Mouse (Mus musculus) heart, adult 9 months (tissue): Measurements from ENCODE around the gene 1700022I11Rik.

Experiments
- DNase-seq, 2 experiments: peaks; one replicate each; pipeline ENCODE4 v3.0.0; 2022; ENCODE audit warnings: low spot score in 2 of 2

The 1700022I11Rik gene

DNA sequence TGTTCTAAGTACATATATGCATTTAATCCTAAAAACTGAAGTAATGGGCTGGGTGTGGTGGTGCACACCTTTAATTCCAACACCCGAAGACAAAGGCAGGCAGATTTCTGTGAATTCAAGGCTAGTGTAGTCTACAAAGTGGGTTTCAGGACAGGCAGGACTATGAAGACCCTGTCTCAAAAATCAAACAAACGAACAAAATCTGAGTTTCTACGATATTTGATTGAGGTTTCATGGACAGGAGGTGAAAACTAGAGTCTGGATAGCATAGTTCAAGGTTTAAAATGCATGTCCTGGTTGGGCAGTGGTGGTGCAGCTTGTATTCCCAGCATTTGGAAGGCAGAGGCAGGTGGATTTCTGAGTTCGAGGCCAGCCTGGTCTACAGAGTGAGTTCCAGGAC, at the start of gene 1700022I11Rik:
Gene 1700022I11Rik, plus strand, starts transcription at position 301 of the 400 bp plus-strand sequence.
- DNase-seq, result no peak

- DNase-seq, result no peak
These were observed 48.7 kb upstream of the 1700022I11Rik start for GRCm38 (mm10) chr4:42920726-42921125.

DNA sequence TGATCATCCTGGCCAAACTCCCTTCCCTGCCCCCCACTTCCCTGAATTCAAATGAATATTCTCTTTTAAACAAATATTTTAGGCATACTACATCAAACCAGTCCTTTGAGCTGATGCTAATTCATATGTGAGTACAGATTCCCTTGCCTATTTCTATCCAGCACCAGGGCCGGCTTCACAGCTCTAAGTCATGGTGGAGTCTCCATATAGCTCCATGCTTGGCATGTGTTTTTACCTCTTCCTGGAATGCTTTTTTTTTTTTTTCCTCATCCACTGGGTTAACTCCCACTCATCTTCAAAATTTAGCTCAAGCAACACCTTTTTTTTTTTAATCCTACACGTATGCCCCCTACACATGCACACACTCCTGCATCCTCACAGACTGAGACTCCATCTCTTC, 47.9 kb upstream of the 1700022I11Rik start:
- no peak for DNase-seq

- DNase-seq, result no peak
These were observed 47.3 kb upstream of the 1700022I11Rik start for GRCm38 (mm10) chr4:42922056-42922455.

GRCm38 (mm10) chr4:42922461-42922860, 46.9 kb upstream of the 1700022I11Rik start:
- DNase-seq, result no peak

DNA sequence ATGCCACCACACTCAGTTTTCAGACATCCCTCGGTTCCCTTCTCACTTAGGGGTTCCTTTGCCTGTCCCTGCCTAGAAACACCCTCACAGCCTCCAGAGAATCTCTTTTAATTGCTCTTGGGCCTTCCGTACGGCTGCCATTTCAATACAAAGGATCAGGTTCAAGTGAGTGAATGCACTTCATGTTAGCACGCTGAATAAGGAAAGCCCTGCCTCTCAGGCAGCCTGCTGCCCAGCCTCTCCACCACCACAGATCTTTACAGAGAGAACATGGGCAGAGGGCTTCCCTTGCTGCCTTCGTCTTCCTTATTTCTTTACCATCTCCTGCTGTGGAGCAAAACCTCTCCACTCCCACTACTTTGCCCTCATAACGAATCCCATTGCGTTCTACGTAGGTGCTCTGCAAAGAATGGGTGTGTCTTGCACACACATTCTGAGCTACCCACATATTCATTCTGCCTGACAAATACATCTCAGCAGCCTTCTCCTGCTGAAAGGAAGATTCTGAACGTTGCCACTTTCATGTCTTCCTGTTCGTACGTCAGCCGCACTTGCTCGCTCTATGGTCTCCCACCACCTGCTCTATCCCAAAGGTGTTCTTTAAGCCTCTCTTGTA, 45.2 kb upstream of the 1700022I11Rik start:
- no peak for DNase-seq

GRCm38 (mm10) chr4:42928209-42928608, 41.2 kb upstream of the 1700022I11Rik start:
- DNase-seq, result no peak

- no peak for DNase-seq
These were observed 40.5 kb upstream of the 1700022I11Rik start for GRCm38 (mm10) chr4:42928952-42929351.

GRCm38 (mm10) chr4:42932229-42932969, 37.0 kb upstream of the 1700022I11Rik start:
- peak in 1 of 2 experiments; percentile 35 for DNase-seq

DNA sequence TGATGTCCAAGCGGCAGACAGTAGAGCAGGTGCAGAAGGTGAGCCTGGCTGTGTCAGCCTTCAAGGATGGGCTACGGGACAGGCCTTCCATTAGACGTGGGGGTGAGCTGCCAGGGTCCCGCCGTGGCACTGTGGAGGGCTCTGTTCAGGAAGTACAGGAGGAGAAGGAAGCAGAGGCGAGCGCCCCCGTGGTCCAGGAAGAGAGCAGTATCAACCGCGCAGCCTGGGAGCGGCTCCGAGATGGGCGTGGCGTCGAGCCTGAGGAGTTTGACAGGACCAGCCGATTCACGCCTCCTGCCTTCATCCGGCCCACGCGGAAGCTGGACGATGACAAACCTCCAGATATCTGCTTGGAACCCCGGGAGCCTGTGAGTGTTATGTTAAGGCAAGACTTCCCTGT, 35.8 kb upstream of the 1700022I11Rik start:
- peak; percentile 70 to 73 for DNase-seq

GRCm38 (mm10) chr4:42941396-42941795, 28.0 kb upstream of the 1700022I11Rik start:
- no peak for DNase-seq

- DNase-seq, result no peak
These were observed 26.1 kb upstream of the 1700022I11Rik start for GRCm38 (mm10) chr4:42943341-42943740.

- no peak for DNase-seq
These were observed 25.2 kb upstream of the 1700022I11Rik start for GRCm38 (mm10) chr4:42944185-42944584.

GRCm38 (mm10) chr4:42945043-42945442, 24.4 kb upstream of the 1700022I11Rik start:
- DNase-seq, result peak in 1 of 2 experiments; percentile 22

DNA sequence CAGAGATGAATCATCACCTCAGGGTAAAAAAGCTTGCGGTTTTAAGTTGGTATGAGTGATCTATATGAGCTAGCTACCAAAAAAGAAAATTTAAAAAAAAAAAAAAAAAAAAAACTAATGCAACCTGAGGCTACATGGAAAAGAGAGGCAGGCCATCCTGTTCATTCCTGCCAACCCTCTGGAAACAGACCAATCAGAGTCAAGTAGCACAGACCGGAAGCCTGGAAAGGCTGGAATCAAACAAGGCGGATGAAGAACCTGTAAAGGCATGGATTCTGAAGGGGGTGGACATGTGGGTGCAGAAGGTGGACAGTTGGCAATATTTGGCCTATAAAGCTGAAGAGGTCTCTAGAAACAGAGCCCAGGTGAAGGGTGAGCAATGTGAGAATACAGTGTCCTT, 24.0 kb upstream of the 1700022I11Rik start:
- DNase-seq, result no peak

DNA sequence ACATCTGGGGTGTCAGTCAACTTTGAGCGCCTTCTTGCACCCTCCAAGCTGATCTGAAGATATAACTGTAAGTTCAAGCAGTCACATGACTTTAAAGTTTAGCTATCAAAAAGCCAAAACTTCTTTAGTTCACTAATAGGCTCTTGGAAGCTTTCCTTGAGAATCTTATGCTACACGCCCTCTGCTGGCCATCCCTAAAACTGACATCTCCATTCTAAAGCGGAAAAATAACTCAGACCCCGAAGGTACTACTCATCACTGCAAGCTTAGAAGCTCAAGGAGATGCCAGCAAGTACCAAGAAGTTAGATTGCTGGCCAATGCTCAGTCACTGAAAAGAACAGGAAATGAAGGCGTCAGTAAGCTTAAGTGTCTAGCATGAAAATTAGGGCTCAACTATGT, 23.5 kb upstream of the 1700022I11Rik start:
- DNase-seq, result peak in 1 of 2 experiments; percentile 46

DNA sequence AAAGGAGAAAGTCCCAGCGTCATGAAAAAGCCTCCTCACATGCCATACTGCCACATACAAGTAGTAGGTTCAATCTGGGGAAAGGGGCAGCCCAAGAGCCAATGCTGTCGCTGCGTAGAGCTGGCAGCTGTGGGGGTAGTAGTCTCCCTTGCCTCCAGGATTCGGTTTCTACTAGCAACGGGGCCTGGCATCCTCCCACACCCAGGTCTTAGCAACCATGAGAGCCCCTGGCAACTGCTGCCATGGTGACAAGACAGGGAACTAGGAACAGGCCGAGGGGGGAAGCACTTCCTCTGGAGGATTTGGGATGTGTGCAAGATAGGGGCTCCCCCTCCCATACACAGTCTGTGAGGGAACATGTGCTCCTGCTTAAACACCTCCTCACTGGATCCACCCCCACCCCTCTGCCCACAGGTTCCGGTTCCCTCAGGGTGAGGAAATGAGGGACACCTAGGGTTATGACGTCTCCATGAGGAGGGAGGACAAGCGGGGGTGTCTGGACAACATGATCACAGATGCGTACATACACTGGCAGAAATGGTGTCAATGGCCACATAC, 22.6 kb upstream of the 1700022I11Rik start:
- no peak for DNase-seq

GRCm38 (mm10) chr4:42948527-42948926, 20.9 kb upstream of the 1700022I11Rik start:
- DNase-seq, result no peak

GRCm38 (mm10) chr4:42949051-42949675, 20.2 kb upstream of the 1700022I11Rik start:
- no peak for DNase-seq

DNA sequence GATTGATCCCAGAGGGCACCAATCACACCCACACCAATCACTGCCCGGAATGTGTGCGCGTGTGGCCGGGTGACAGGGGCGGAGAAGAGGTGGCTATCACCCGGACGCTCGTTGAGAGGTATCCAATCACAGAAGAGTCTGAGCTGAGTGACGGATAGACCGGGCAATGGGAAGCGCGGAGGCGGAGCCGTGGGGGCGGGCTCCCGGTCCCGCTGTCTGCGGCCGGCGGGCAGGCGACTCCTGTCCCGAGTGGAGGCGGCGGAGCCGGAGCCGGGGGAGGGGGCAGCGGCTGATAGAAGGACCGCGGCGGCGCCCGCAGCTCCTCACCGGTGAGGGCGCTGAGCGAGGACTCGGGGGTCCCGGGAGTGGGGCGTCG, 19.7 kb upstream of the 1700022I11Rik start, which contains the start of gene Dnajb5:
Gene Dnajb5, plus strand, starts transcription at position 139 of the 376 bp plus-strand sequence.
- peak; percentile 99 for DNase-seq

- DNase-seq, result peak; percentile 91 to 93
These were observed 19.3 kb upstream of the 1700022I11Rik start for GRCm38 (mm10) chr4:42950065-42950558.
